Mouse (Mus musculus): ENCODE results near the gene Rnaset2a. TPM values are rescaled to one million over a fixed set of nuclear protein-coding genes. Genes with fewer than 3 reads are reported as not detected.

Rnaset2a gene
- polyA plus RNA-seq (2012; rRNA removed): 12.2 and 16.7 TPM in 2 replicates

DNA sequence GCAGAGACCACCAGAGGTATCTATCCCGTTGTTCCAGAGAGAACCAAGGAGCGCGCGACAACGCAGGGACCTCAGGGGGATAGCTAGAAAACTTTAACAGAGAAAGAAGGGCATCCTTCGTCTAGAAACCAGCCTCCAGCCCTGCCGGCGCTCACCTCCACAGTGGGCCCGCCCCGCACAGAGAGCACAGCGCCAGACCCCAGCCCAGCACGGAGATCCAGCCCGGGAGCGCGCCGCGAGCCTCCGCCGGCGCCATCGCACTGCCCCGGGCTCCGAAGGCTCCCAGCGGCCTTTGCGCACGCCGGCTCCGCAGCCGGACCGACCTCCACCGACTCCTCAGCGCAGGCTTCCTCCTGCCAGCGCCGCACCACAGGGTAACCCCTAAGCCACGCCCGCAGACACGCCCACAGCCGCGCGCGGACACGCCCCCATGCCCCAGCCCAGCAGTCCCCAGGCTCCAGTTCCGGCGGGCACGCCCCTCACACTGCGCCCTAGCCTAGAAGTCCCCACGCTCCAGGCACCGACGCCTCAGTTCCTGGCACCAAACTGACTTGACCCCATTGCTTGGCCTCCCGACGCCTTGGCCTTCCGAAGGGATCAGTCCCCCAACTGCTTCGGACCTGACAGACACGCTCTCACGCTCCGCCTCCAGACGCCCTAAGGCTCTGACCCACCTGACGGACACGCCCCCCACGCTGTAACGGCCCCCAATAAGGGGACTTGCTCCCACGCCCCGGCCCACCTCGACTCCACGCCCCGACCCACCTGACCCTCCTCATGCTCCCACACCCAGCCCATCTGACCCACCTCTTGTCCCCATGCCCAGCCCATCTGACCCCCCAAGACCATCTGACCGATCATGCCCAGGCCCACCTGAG, at the start of gene Rnaset2a, which contains the start of gene Gm49673:
Gene Rnaset2a, minus strand, starts transcription at position 659 of the 878 bp plus-strand sequence.
Gene Gm49673, minus strand, starts transcription at position 350 of the 878 bp plus-strand sequence.

GRCm38 (mm10) chr17:8164701-8165607, 17.1 kb upstream of the Rnaset2a start, which contains the start of gene Fgfr1op:
Gene Fgfr1op (plus strand): TSS chr17:8165501.

Other genes with a start within 250 kb of the Rnaset2a start
- gene Tagap, start 222.1 kb downstream of the Rnaset2a start, polyA plus RNA-seq (2012; rRNA removed): 0.19 and 0.39 TPM in 2 replicates
- 46.5 and 51.2 TPM in 2 replicates for gene Rsph3a, start 202.5 kb downstream of the Rnaset2a start, polyA plus RNA-seq (2012; rRNA removed)
- gene Gm49673, start 309 bp downstream of the Rnaset2a start, polyA plus RNA-seq (2012; rRNA removed): 0.47 and 0.75 TPM in 2 replicates
- 16.6 and 20.1 TPM in 2 replicates for gene Fgfr1op, start 17.4 kb upstream of the Rnaset2a start, polyA plus RNA-seq (2012; rRNA removed)
- gene Ccr6, start 87.9 kb upstream of the Rnaset2a start, polyA plus RNA-seq (2012; rRNA removed): not detected in 2 replicates
- 265 and 296 TPM in 2 replicates for gene Mpc1, start 134.8 kb upstream of the Rnaset2a start, polyA plus RNA-seq (2012; rRNA removed)
- 212 and 213 TPM in 2 replicates for gene Sft2d1, start 163.0 kb upstream of the Rnaset2a start, polyA plus RNA-seq (2012; rRNA removed)
- gene Prr18, start 189.4 kb upstream of the Rnaset2a start, polyA plus RNA-seq (2012; rRNA removed): 25.4 and 25.5 TPM in 2 replicates
- gene T2, start 207.9 kb upstream of the Rnaset2a start, polyA plus RNA-seq (2012; rRNA removed): 0.74 and 0.96 TPM in 2 replicates